Mouse (Mus musculus) gastrocnemius, adult 2 months (tissue): ENCODE measurements at regions not wholly inside any gene's neighbourhood (a gene's known extent, or its start where the extent isn't known, plus 50 kb on each side); places are given as distances from the start of the nearest gene placed in this dataset.

Experiments used
- DNase-seq: peaks from one replicate; pipeline ENCODE4 v3.0.0; 2022
- H3K27ac ChIP-seq: fragments of 200-600 bp; 2 replicates; pipeline ENCODE4 v1.8.1; 2022; ENCODE audit warnings: mild to moderate bottlenecking
- H3K4me3 ChIP-seq: fragments of 200-600 bp; 2 replicates; pipeline ENCODE4 v1.8.1; 2022; ENCODE audit warnings: mild to moderate bottlenecking, moderate library complexity
- CTCF ChIP-seq: fragments of 200-600 bp; IDR thresholded peaks from 2 replicates; pipeline ENCODE4 v1.8.1; 2022; ENCODE audit warnings: antibody characterized with exemption, mild to moderate bottlenecking, moderate library complexity
- intact Hi-C: fragments of 180-260 bp; cut with DNase I; formaldehyde crosslinking; loops from one replicate; pipeline ENCODE4 v1.15.1; 2025

DNA sequence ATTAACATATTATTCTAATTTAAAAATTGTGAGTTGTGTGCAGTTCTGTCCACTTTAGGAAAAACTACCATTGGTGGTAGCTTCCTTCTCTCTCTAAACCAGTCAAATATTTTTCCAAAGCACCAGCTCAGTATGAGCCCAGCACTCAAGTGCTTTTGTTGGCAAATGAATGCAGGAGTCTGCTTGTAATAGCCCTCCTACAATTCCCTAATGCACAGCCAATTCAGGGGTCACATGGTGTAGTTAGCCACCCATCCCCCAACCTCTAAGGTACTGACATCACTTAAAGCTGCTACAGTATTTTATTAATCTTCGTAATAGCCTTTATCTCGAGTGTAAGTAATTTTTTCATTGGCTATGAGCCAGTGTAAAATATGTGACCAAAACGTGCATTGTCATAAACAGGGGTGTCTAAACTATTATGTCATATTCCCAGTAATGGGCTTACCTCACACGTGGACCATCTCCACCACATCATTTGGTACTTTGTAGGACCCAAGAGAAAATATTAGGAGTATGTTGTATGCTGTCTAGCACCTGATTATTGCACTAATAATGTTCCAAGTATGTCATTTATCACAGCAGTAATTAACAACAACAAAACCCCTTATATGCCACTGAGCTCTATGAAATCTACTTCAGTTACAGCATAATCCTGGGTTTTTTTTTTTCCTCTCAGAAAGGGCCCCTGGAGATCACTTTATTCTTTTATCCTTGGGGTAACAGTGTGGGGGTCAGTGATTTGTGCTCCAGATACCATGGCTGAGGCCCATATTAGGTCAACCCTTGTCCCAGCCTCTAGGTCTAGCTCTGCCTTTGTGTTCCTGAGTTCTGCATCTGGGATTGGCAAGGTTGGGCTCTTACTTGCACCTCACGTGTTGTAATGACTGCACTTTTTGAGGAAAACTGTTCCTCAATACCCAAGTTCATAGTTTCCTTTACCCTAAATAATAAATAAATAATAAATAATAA is 822.7 kb upstream of the 2610301B20Rik start:
- H3K4me3 ChIP-seq, result no peak overlapping the region
- intact Hi-C loops, result no loop called here
- H3K27ac ChIP-seq, result no peak overlapping the region
- no peak for TF ChIP-seq CTCF
- no peak for DNase-seq

DNA sequence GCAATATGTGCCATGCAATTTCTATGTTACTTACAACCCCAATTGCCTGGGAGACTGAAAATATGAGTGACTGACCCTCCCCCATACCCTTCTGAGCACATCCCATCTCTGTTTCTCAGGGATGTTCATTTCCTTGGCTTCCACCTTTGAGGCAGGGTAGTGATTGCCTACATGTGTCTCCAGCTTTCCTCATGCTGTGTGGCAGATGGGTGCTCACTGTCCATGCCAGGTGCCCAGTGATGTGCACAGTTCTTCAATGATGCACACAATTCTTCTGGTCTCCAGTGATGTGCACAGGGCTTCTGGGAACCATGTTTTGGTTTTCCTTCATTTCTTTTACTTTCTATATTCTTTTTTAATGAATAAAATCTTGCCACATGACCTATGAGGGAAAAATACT is 821.4 kb upstream of the 2610301B20Rik start:
- no peak for DNase-seq
- TF ChIP-seq CTCF, result no peak
- no peak overlapping the region for H3K27ac ChIP-seq
- H3K4me3 ChIP-seq, result no peak overlapping the region
- intact Hi-C loops, result no loop called here

DNA sequence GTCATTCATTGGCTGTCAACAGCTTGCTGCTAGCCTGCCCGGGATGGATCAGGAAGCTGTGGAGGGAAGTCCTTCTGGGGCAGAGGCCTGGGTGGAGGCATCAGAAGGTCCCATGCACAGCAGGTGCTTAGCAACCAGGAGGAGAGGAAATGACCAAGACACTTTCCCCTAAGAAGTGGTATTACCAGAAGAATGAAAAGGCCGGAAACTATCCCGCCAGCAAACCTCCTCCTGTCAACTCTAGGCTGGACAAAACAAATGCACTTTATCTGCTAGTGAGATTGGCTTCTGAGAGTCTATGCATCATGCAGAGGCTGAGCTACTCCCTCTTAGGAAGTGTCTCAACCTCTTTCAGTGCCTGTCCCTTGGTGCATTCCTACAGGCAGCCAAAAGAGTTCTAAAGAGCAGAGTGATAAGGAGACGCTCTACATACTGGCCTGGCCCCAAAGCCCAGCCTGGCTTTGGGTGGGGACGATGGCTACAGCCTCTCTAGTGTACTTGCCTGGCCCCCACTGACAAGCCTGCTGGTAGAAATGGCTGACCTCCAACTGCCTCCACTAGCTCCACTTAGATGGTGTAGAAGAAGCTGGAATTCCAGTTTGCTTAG is 801.7 kb upstream of the 2610301B20Rik start:
- intact Hi-C loops, result no loop called here
- DNase-seq, result no peak
- TF ChIP-seq CTCF, result no peak
- no peak overlapping the region for H3K27ac ChIP-seq
- H3K4me3 ChIP-seq, result no peak overlapping the region

DNA sequence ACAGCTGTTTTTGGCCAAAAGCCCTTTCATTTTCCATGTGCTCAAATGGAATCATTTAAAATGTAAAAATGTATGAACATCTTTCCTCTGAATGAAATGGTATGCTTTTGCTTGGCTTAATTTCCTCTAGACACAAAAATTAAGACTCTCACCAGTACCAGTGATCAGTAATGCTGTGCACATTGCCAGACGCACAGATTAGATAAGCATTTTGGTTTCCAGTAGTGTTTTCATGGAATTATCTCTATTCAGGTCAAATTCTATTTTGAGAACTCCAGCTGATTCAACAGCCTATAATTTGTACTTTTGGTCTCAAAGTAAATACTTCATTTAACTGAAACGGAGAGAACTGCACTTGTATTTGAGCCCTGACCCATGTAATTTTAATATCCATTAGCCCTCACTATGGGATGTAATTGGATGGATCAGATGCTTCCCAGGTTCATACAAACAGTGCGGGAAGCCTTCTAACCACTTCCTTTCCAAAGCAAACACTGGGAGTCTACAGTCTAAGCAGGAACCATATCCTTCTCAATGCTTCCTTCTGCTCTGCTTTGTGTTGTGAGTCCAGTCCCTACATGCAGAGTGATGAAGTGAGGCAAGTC is 794.6 kb upstream of the 2610301B20Rik start:
- Histone ChIP-seq H3K4me3 (no peak overlapping the region), H3K27ac (no peak overlapping the region)
- intact Hi-C loops, result no loop called here
- no peak for DNase-seq
- TF ChIP-seq CTCF, result no peak

DNA sequence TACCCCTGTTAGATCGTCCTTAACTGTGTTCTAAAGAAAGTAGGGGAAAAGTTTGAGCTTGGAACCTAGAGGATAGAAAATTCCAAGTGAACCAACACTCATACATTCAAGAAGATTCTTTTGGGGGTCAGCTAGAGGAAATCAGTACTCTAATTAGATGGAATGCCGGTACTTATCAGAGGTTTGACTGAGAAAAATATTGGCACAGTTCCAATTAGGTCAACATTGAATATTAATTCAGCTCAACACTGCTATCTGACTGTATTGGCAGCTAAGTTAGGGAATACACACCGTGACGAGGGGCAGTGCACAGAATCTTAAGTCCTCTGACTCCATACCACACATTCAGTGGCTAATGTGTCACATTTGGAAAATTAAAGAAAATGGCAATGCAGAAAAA is 759.5 kb upstream of the 2610301B20Rik start:
- no peak for DNase-seq
- H3K4me3 ChIP-seq, result no peak overlapping the region
- intact Hi-C loops, result no loop called here
- H3K27ac ChIP-seq, result no peak overlapping the region
- no peak for TF ChIP-seq CTCF

DNA sequence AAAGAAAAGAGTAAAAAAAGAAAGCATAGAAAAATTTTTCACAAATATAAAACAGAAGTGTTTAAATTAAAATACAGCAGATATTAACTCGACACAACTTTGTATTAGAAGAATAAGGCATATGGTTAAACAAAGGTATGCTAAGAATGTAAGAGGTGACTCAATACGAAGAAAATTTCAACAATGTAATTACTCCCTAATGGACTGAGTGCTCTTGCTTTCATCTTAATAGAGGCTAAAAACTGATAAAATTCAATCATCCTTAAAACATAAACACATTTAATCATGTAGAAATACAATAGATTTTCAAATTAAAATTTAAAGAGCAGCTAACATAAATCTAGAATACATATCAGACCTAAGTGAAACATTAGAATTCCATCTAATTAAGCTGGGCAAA is 756.3 kb upstream of the 2610301B20Rik start:
- TF ChIP-seq CTCF, result no peak
- H3K27ac ChIP-seq, result no peak overlapping the region
- no peak overlapping the region for H3K4me3 ChIP-seq
- no peak for DNase-seq
- intact Hi-C loops, result no loop called here

DNA sequence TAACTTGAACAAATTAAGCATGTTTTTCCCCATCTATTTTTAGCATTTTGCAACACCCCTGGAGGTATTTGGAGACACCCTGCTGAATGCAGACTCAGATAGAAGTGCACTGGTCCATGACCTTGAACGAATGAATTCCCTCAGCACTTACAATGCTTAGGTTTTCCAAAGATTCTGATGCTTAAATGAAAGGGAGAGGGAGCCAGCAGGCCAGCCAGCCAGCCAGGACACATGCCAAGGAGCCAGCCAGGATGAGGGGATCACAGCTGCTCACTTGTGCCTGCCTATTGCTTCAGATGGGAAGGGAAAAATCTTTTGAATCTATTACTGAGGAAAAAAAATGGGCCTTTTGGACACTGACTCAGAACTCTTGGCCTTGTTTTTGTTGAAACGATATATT is 750.0 kb upstream of the 2610301B20Rik start:
- TF ChIP-seq CTCF, result no peak
- H3K27ac ChIP-seq, result no peak overlapping the region
- intact Hi-C loops, result no loop called here
- H3K4me3 ChIP-seq, result no peak overlapping the region
- DNase-seq, result peak; percentile 68

DNA sequence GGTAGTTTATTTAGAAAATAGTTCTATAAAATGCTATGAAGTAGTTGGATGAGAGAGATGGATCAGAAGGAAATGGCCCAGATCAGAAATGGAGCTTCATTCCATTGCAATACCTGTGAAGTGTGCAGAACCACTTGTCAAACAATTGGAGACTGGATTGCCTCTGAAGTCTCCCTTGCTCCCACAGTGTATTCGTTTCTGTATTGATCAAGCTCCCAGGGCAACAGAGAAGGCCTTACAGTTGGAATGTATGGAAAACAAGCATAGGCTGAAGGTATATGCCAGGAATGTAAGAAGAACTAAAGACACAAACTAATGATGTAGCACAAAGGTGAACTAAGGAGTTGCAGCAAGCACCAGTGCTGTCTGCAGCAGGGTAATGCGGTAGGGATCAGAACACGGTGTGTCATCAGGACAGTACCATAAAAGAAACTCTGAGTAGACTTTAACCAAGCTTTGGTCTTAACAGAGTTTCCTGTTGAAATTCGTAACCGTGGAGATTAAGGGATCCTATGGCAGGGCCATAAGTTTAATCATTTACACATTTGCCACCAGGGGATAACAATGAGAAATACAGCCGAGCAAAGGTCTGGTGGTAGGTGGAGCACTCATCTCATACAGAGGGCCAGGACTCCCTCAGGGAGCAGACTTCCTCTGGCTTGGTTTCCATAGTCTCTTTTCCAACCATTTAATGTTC is 732.9 kb upstream of the 2610301B20Rik start:
- DNase-seq, result no peak
- H3K4me3 ChIP-seq, result no peak overlapping the region
- intact Hi-C loops, result no loop called here
- no peak for TF ChIP-seq CTCF
- no peak overlapping the region for H3K27ac ChIP-seq

DNA sequence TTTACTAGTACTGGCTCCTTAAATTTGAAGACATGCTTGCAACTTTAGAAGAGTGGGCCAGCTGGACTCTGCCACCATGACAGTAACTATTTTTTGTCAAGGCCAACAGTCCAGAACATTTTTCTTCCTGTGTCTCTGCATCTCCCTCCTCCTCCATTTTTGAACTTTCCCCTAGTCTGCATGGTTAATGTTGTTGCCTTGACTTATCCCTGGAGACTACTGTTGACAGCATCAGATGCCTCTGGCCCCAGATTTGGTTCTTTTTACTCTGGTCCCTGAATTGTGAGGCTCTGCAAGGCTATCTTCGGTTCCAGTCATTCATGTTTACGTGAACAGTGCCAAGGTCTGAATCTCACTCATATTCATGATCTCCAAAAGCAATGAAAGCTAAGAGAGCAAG is 724.4 kb upstream of the 2610301B20Rik start:
- intact Hi-C loops, result loop anchor here (2.0 kb wide), 1 partner anchor 309 kb away; no protein-coding TSS in a partner anchor
- DNase-seq, result peak; percentile 22
- no peak for TF ChIP-seq CTCF
- no peak overlapping the region for H3K27ac ChIP-seq
- H3K4me3 ChIP-seq, result no peak overlapping the region

DNA sequence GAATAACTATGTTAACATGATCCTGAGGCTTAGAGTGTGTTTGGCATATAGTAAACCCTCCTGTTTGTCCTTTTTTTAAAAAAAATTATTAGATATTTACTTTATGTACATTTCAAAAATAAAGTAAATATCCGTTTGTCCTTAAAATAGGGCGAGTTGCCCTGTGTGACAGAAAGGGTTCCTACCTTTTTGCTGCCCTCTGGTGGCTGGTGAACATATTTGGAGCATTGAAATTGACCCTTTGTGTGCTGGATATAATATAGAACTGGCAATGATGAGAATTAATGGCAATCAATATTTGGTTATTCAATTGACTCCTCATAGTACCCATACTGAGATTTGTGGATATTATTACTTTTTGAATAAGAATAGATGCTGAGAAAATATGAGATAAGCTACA is 723.8 kb upstream of the 2610301B20Rik start:
- no peak overlapping the region for H3K4me3 ChIP-seq
- TF ChIP-seq CTCF, result peak; percentile 74
- intact Hi-C loops, result loop anchor here (2.0 kb wide), 1 partner anchor 310 kb away; no protein-coding TSS in a partner anchor
- peak; percentile 34 for DNase-seq
- no peak overlapping the region for H3K27ac ChIP-seq

DNA sequence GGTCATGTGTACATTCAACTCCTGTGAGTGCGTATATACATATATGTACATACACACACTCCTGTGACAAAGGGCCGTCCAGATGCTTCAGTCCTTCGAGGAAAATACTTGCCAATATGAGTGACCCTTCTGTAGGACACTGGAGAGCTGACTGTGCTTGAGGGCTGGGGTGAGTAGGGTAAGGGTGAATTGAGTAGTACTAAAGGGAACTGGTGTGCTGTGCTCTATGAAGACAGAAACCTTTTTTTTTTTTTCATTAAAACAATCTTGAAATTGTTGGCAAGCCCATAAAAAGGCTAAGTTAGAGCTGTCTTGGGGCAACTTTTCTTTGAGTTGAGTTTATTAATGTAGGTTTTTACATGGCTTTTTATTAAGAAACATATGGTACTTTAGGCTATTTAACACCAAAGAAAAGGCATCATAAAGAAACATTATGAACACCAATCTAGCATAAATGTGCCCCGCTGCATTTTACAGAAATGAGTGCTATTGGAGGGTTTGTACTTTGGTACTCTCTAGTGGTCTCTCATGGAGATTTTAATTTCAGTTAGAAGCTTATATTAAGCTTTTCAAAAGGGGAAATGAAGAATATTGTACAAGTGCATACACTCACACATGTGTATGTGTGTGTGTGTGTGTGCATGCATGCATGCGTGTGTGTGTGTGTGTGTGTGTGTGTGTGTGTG is 718.5 kb upstream of the 2610301B20Rik start:
- intact Hi-C loops, result no loop called here
- no peak for DNase-seq
- no peak for TF ChIP-seq CTCF
- no peak overlapping the region for H3K27ac ChIP-seq
- H3K4me3 ChIP-seq, result no peak overlapping the region

DNA sequence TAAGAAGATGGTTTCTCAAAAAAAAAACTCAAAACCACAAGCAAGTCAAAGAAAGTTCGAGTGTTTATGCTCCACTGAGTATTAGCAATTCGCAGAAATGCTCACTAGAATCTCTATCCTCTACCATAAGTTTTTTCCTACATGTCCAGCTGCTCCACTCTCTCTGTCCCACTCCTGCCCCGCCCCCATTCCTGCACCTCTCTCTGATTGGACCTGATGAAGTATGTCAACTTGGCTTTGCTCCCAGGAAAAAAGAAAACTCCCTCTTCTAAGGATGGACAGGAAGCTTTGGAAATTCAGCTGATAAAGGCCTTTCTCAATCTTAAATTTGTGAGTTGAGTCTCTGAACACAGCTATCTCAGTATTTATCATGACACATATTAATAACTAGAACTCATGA is 684.4 kb upstream of the 2610301B20Rik start:
- Histone ChIP-seq H3K4me3 (no peak overlapping the region), H3K27ac (no peak overlapping the region)
- DNase-seq, result no peak
- TF ChIP-seq CTCF, result no peak
- intact Hi-C loops, result no loop called here
